Mouse (Mus musculus) thymus, postnatal 36 days (tissue): ENCODE measurements around the gene Ccdc136.

ENCODE experiments used
- DNase-seq, 2 experiments: peaks; one replicate each; pipeline ENCODE4 v3.0.0; 2022; ENCODE audit warnings: mixed read lengths in 2 of 2

The Ccdc136 gene

DNA sequence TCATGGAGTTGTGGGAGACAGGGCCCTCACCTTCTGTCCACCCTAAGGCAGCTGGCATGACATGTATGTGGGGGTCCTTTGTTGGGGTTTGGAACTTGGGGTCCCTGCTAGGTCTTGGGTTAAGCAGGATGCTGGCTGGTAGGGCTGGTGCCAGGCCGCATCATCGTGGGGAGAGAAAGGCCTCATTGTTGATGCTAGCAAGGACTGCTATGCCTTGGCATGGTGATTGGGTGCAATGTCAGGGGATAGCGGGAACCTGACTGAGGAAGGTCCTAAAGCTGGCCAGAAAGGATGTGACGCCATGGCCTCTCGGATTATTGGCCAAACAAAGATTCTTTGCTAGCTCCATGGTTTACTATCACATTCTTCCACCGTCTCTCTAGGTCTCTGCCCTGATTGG is 43.7 kb downstream of the Ccdc136 start:
- no peak for DNase-seq

DNA sequence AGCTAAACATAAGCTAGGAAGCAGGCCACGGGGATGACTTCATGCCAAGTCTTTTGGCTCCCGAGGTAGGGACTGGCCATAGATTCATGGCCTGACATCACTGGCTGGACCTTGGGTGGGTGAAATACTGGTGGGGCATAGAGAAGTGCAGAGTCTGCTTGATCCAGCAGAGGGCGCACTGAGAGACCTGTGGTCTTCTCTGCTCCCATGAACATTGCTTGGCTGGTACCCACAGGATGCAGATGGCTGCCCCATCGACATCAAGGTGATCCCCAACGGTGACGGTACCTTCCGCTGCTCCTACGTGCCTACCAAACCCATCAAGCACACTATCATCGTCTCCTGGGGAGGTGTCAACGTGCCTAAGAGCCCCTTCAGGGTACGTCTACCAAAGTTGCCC is 48.7 kb downstream of the Ccdc136 start:
- DNase-seq: peak; percentile 27 to 30

DNA sequence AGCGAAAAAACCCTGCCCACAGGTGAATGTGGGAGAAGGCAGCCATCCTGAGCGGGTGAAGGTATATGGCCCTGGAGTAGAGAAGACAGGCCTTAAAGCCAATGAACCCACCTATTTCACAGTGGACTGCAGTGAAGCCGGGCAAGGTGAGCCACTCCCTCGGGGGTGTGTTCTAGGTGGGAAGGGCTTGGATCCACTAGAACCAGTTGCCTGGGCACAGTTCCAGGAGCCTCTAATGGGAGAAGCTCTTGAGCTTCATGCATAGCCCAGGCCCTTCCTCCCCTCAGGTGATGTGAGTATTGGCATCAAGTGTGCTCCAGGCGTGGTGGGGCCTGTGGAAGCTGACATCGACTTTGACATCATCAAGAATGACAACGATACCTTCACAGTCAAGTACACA is 49.2 kb downstream of the Ccdc136 start:
- DNase-seq: no peak

DNA sequence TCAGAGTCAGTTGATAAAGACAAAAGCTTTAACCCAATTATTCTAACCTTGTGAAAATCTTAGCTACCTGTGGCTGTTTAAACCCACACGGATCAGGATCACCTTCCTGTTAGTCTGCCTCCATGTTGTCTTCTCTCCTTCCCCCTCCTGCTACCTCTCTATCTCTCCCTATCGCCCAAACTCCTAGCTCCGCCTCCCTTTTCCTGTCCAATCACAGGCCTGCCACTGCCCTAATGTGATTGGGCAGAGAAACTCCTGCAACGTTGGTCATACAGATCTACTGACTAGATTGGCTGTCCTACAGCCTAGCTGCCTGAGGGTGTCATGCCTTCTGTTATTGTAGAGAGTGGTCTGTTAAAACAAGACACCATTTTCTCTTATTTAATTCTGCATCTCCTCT is 53.7 kb downstream of the Ccdc136 start:
- no peak for DNase-seq

DNA sequence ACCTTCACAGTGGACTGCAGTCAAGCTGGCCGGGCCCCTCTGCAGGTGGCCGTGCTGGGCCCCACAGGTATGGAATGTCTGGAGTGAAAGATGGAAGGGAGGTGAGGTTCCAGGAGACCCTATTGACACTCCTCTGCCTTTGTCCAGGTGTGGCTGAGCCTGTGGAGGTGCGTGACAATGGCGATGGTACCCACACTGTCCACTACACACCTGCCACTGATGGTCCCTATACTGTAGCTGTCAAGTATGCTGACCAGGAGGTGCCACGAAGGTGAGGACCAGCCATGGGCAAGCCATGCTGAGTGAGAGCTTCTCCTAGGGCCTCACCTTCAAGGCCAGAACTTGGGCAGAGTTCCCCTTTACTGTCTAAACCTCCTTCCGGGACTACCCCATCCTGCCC is 54.6 kb downstream of the Ccdc136 start:
- DNase-seq: no peak

DNA sequence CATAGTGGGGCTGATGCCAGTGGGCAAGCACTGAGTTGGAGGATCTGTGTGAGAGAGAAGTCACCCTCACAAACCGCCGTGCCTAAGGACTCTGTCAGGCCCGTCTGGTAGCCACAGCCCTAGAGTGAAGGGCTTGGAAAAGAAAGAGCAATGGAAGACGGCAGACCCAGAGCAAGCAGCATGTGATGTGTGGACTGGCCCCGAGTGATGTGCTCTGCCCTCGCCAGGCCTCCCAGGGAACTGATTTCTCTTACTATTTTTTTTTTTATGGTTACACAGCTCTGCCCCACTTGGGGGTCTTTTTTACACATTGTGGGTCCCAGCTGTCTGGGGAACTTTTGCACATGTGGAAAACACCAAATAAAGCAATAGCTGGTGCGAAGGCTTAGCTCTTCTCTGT is 65.4 kb downstream of the Ccdc136 start:
- no peak for DNase-seq

DNA sequence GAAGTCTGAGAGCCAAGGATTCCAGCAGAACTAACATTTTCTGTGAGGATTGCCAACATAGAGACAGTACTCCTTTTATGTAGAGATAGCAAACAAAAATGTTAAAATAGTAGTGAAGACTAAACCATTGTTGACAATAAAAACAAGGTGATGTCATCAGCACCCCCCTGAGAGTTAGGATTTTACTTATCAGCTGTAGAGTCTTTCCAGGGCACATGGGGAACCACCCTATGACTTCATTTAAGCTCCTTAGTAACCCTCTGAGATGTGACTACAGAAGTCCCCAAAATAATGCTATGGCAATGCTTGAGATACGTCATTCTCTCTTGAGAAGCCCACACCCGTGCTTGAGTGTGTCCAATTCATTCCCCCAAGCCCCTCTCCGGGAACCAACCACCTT is 67.3 kb downstream of the Ccdc136 start:
- DNase-seq: no peak

DNA sequence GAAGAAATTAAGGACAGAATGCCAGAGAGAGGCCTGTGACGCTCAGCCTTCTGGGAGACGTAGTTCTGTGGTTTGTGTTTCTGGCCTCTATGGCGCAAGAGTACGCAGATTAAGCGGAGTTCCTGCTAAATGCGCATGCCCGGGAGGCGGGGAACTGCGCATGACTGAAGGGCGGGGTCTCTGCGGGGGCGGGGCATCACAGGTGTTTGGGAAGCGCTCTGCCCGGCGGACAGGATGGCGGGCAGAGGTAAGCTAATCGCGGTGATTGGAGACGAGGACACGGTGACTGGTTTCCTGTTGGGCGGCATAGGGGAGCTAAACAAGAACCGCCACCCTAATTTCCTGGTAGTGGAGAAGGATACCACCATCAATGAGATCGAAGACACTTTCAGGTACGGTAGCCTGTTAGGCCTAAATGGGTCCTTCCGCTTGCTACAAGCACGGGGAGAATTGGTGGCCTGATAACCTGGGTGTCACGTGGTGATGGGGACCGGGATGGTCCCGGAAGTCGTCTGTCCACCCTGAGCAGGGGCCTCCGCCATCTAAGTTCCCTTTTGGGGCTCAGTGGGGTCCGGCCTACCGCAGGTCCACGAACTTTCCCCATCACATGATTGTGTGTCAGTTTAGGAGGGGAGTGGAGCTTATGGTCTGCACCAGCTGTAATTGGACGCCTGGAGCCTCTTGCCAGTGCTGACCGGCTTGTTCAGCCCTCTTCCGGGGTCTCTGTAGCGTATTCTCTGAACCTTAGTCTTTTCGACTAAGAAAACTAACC is 71.7 kb downstream of the Ccdc136 start, which contains the start of gene Atp6v1f:
Atp6v1f (plus strand) TSS at position 136 of the 772 bp plus-strand sequence.
- peak; percentile 92 for DNase-seq

DNA sequence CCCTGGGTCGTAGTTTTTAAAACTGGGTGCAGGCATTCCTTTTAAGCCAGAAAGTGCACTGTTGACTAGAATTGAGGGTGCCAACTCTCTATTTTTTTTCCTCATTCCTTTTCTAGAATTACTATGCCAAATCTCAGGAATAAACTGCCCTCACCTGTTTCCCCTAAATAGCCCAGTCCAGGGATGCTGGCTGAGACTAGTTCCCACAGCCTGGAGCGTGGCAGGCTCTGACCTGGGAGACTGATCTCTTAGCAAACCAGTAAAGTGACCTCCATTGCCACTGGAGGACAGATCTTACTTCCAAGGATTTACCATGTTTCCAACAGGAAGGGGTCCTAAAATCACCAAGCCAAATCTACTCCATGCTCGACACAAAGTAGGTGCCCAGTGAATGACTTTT is 72.7 kb downstream of the Ccdc136 start:
- no peak for DNase-seq

DNA sequence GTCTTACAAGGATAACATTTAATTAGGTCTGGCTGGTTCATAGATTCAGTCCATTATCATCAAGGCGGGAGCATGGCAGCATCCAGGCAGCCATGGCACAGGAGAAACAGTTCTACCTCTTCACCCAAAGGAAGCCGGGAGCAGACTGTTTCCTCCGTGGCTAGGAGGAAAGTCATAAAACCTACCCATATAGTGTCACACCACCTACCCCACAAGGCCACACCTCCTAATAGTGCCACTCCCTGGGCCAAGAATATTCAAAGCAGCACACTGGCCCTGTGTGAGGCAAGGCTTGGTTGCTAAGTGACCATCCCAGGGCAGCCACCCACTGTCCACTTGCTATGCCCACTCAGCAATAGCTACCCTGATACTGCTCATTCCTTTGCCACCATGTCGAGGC is 75.0 kb downstream of the Ccdc136 start, which contains the start of gene Atp6v1fnb:
Atp6v1fnb (plus strand) TSS at position 301 of the 400 bp plus-strand sequence.
- DNase-seq: no peak

DNA sequence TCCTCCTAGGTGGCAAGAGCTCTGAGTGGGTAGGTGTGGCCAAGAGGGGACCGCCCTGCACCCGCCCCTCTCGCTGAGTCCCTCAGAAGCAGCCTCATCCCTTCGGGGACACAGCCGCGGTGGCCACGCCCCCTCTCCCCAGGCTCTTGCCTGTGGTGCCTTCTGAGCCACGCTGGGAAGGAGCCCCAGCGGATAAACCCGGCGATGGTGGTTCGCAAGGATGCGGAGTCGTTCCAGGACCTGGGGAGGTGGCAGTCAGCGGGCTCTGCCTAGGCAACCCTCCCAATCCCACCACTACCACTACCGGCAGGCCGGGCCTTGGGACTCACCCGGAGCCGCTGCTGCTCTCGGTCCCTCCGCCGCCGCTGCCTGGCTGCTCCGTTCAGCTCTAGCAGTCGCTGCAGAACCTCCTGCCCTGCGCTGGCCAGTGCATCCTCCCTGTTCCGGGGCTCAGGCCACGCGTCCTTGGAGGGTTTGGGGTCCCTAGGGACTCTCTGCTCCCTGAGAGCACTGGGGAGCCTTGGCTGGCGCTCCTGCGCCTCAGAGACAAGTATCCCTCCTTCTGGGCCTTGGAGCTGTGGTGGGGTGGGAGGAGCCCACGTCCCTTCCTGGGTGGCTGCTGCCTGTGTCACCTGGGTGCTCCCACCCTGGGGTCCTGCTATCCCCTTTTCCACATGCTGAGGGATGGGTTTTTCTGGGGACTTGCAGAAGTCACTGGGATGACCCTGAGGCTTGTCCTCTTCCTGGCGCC is 78.0 kb downstream of the Ccdc136 start:
- peak; percentile 82 to 88 for DNase-seq

DNA sequence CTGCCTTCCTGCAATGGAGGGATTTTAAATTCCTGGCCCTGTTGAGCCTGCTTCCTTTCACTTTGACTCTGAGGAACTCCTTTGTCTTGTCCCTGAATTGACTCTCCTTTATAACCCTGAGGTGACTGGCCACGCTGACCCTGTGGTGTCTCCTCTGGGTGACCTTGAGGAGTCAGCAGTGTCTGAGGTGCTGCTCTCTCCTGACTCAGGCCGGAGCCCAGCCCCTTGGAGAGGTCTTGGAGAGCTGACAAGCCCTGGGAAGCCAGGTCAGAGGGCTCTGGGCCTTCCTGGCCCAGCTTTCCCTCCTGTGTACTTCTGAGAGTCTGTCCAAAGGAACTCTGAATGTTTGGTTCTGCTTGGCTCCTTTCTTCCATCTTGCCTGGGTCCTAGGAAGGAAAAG is 78.6 kb downstream of the Ccdc136 start:
- no peak for DNase-seq
